Comparison of ENCODE assay signal across 8 mouse cellular contexts in the genomic region with DNA sequence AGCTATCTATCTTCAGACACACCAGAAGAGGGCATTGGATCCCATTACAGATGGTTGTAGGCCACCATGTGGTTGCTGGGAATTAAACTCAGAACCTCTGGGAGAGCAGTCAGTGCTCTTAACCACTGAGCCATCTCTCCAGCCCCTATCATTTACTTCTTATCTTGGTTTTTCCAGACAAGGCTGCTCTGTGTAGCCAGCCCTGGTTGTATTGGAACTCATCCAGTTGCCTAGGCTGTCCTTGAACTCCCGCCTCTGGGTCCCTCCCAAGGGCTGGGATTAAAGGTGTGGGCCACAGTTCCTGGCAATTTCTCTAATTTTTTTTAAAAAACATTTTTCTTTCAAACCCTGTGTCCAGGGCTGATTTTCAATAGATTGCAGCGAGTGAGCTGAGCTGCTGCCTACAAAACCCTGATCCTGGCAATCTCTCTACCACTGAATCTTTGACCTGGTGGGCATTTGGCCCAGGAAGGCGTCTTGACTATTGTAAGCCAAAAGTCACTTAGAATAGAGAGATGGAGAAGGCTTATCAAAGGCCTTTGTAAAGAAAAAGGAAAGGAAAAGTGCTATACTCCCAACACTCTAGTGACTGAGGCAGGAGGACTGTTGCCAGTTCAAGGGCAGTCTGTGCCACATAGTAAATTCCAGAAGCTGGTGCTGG. TPM values are rescaled to one million over a fixed set of nuclear protein-coding genes. Genes with fewer than 3 reads are reported as not detected.
DNase-seq lines count a peak whose midpoint lies in the region; ATAC-seq and TF ChIP-seq lines count a peak whose summit lies in the region.

No protein-coding gene starts in this region.

- peak overlapping the region; percentile 96 for H3K27ac ChIP-seq in lung, postnatal 0 days (ENCODE audit: low read length)
- peak overlapping the region; percentile 96 for H3K27ac ChIP-seq in embryonic facial prominence, embryonic 12.5 days
- H3K27ac ChIP-seq in intestine, embryonic 14.5 days (ENCODE audit: low read depth) = peak overlapping the region; percentile 97
- no peak overlapping the region for H3K27ac ChIP-seq in midbrain, embryonic 14.5 days (replicated peaks; ENCODE audit: low read depth, low read length)

- ATAC-seq in lung, postnatal 0 days = no peak
- no peak for ATAC-seq in embryonic facial prominence, embryonic 12.5 days (ENCODE audit: insufficient number of reproducible peaks, insufficient read depth, low FRiP score, low TSS enrichment)
- ATAC-seq in intestine, embryonic 14.5 days (replicated peaks; ENCODE audit: low FRiP score, low TSS enrichment, low read depth) = no peak
- ATAC-seq in midbrain, embryonic 14.5 days (ENCODE audit: low FRiP score, low TSS enrichment) = no peak
- no peak for ATAC-seq in granulocyte monocyte progenitor cell, adult 5-6 weeks (replicated peaks; ENCODE audit: poor library complexity, severe bottlenecking)

- peaks cover 12% of the 10 kb centered on the region; the same call in 1 of the 2 replicates for H3K4me1 ChIP-seq in lung, postnatal 0 days (ENCODE audit: insufficient read depth, low read depth, low read length)
- H3K4me1 ChIP-seq in embryonic facial prominence, embryonic 12.5 days = peaks cover 23% of the 10 kb centered on the region
- peaks cover 12% of the 10 kb centered on the region for H3K4me1 ChIP-seq in intestine, embryonic 14.5 days (replicated peaks; ENCODE audit: control insufficient read depth, insufficient read depth, low read length)
- H3K4me1 ChIP-seq in midbrain, embryonic 14.5 days (ENCODE audit: control insufficient read depth, insufficient read depth, low read length) = peaks cover 13% of the 10 kb centered on the region

- WGBS in lung, postnatal 0 days = 53% methylated on average over 3 of the region's 3 CpGs
- WGBS in embryonic facial prominence, embryonic 12.5 days = 81% methylated on average over 3 of the region's 3 CpGs
- 80% methylated on average over 3 of the region's 3 CpGs for WGBS in intestine, embryonic 14.5 days
- WGBS in midbrain, embryonic 14.5 days = 75% methylated on average over 3 of the region's 3 CpGs

- TF ChIP-seq EP300 in lung, postnatal 0 days (IDR thresholded peaks at IDR 0.05) = no peak

- intact Hi-C loops in left cerebral cortex, postnatal 25 days (cut with DNase I) = loop anchor here (5.0 kb wide), 1 partner anchor 79 kb away; a partner anchor contains a TSS

- no peaks in the 10 kb centered on the region for H3K9me3 ChIP-seq in lung, postnatal 0 days (ENCODE audit: low read length)
- H3K9me3 ChIP-seq in embryonic facial prominence, embryonic 12.5 days = no peaks in the 10 kb centered on the region
- no peaks in the 10 kb centered on the region for H3K9me3 ChIP-seq in intestine, embryonic 14.5 days (ENCODE audit: control insufficient read depth, low read length)
- no peaks in the 10 kb centered on the region for H3K9me3 ChIP-seq in midbrain, embryonic 14.5 days (ENCODE audit: control insufficient read depth, low read length)

- H3K36me3 ChIP-seq in lung, postnatal 0 days (ENCODE audit: insufficient read depth, low read length) = 0 out of 2 replicates have a peak, but pooled peaks cover 13% of the 10 kb centered on the region
- H3K36me3 ChIP-seq in embryonic facial prominence, embryonic 12.5 days = peaks cover 62% of the 10 kb centered on the region
- peaks cover 68% of the 10 kb centered on the region for H3K36me3 ChIP-seq in intestine, embryonic 14.5 days (ENCODE audit: control insufficient read depth, insufficient read depth, low read length)
- H3K36me3 ChIP-seq in midbrain, embryonic 14.5 days (ENCODE audit: control insufficient read depth, insufficient read depth, low read length) = peaks cover 56% of the 10 kb centered on the region

- H3K4me2 ChIP-seq in lung, postnatal 0 days (replicated peaks; ENCODE audit: low read depth, low read length) = peak overlapping the region; percentile 52
- H3K4me2 ChIP-seq in embryonic facial prominence, embryonic 12.5 days (replicated peaks) = peak overlapping the region; percentile 55
- H3K4me2 ChIP-seq in intestine, embryonic 14.5 days (ENCODE audit: low read length) = peak overlapping the region; percentile 59
- peak overlapping the region; percentile 63 for H3K4me2 ChIP-seq in midbrain, embryonic 14.5 days (ENCODE audit: low read length)

- H3K4me3 ChIP-seq in lung, postnatal 0 days (ENCODE audit: low read depth, low read length) = peak overlapping the region; percentile 54
- peak overlapping the region; percentile 52 for H3K4me3 ChIP-seq in embryonic facial prominence, embryonic 12.5 days
- peak overlapping the region; percentile 65 for H3K4me3 ChIP-seq in intestine, embryonic 14.5 days (ENCODE audit: low read depth, low read length)
- peak overlapping the region; percentile 52 for H3K4me3 ChIP-seq in midbrain, embryonic 14.5 days (replicated peaks; ENCODE audit: low read depth, low read length)

- peak overlapping the region; percentile 43; the same call in 1 of the 2 replicates for H3K9ac ChIP-seq in lung, postnatal 0 days (replicated peaks; ENCODE audit: low read depth)
- peak overlapping the region; percentile 72; the same call in 1 of the 2 replicates for H3K9ac ChIP-seq in embryonic facial prominence, embryonic 12.5 days
- H3K9ac ChIP-seq in intestine, embryonic 14.5 days (ENCODE audit: low read length) = peak overlapping the region; percentile 54
- no peak overlapping the region; the same call in 1 of the 2 replicates for H3K9ac ChIP-seq in midbrain, embryonic 14.5 days (replicated peaks; ENCODE audit: low read length)

- TF ChIP-seq CTCF in lung, postnatal 0 days (IDR thresholded peaks at IDR 0.05) = no peak

- DNase-seq in lung, postnatal 0 days (ENCODE audit: low spot score) = no peak
- DNase-seq in lung, adult 18-20 months = no peak
- DNase-seq in intestine, embryonic 14.5 days (ENCODE audit: low spot score) = no peak
- no peak for DNase-seq in midbrain, embryonic 14.5 days
- no peak for DNase-seq in layer of hippocampus, adult 11-12 months (ENCODE audit: low spot score)
- DNase-seq in left cerebral cortex, postnatal 25 days (ENCODE audit: low spot score in 2 of 2) = no peak

- no peaks in the 10 kb centered on the region for H3K27me3 ChIP-seq in lung, postnatal 0 days (replicated peaks; ENCODE audit: insufficient read depth, low read length)
- H3K27me3 ChIP-seq in embryonic facial prominence, embryonic 12.5 days = no peaks in the 10 kb centered on the region
- no peaks in the 10 kb centered on the region for H3K27me3 ChIP-seq in intestine, embryonic 14.5 days (replicated peaks; ENCODE audit: control insufficient read depth, insufficient read depth, low read length)
- no peaks in the 10 kb centered on the region for H3K27me3 ChIP-seq in midbrain, embryonic 14.5 days (ENCODE audit: control insufficient read depth, insufficient read depth, low read length)

RNA-seq across cellular contexts. Expression of a gene that starts 1.1 kb away (rescaled TPM):
- polyA plus RNA-seq in lung, postnatal 0 days (2015; fragmentation: Nextera tagmentation; extraction: Ambion mirVana) = 57.3 and 61.3 TPM in 2 replicates
- 63.3 and 67.9 TPM in 2 replicates for polyA plus RNA-seq in embryonic facial prominence, embryonic 12.5 days (2016; fragmentation: Nextera tagmentation; extraction: Ambion mirVana)
- polyA plus RNA-seq in intestine, embryonic 14.5 days (2014; fragmentation: Nextera tagmentation; extraction: Ambion mirVana) = 32.1 and 39.3 TPM in 2 replicates
- 64.0 and 108 TPM in 2 replicates for polyA plus RNA-seq in midbrain, embryonic 14.5 days (2014; fragmentation: Nextera tagmentation; extraction: Ambion mirVana)
- 10 to 100 TPM; 59.1 to 59.7 TPM for total RNA-seq in left cerebral cortex, postnatal 25 days (2021)
- 40.7 and 48.6 TPM in 2 replicates for total RNA-seq in granulocyte monocyte progenitor cell, adult 5-6 weeks (2014; fragmentation: Nextera tagmentation)
- total RNA-seq in granulocyte monocyte progenitor cell, adult 5-6 weeks (2017) = 58.5 and 67.9 TPM in 2 replicates

RNA-seq across cellular contexts. Expression of a gene that starts 4.6 kb away (rescaled TPM):
- 41.9 and 43.6 TPM in 2 replicates for polyA plus RNA-seq in lung, postnatal 0 days (2015; fragmentation: Nextera tagmentation; extraction: Ambion mirVana)
- 8.0 and 8.5 TPM in 2 replicates for polyA plus RNA-seq in embryonic facial prominence, embryonic 12.5 days (2016; fragmentation: Nextera tagmentation; extraction: Ambion mirVana)
- 12.4 and 16.3 TPM in 2 replicates for polyA plus RNA-seq in intestine, embryonic 14.5 days (2014; fragmentation: Nextera tagmentation; extraction: Ambion mirVana)
- polyA plus RNA-seq in midbrain, embryonic 14.5 days (2014; fragmentation: Nextera tagmentation; extraction: Ambion mirVana) = 3.7 and 7.9 TPM in 2 replicates
- total RNA-seq in left cerebral cortex, postnatal 25 days (2021) = 10 to 100 TPM; 17.5 to 19.6 TPM
- 29.7 and 52.0 TPM in 2 replicates for total RNA-seq in granulocyte monocyte progenitor cell, adult 5-6 weeks (2014; fragmentation: Nextera tagmentation)
- total RNA-seq in granulocyte monocyte progenitor cell, adult 5-6 weeks (2017) = 27.0 and 47.7 TPM in 2 replicates

RNA-seq across cellular contexts. Expression of a gene that starts 6.2 kb away (rescaled TPM):
- polyA plus RNA-seq in lung, postnatal 0 days (2015; fragmentation: Nextera tagmentation; extraction: Ambion mirVana) = 0.14 and 0.17 TPM in 2 replicates
- 0.36 TPM in 1 of 2 replicates, not detected in the other for polyA plus RNA-seq in embryonic facial prominence, embryonic 12.5 days (2016; fragmentation: Nextera tagmentation; extraction: Ambion mirVana)
- polyA plus RNA-seq in intestine, embryonic 14.5 days (2014; fragmentation: Nextera tagmentation; extraction: Ambion mirVana) = 0.35 TPM in 1 of 2 replicates, not detected in the other
- polyA plus RNA-seq in midbrain, embryonic 14.5 days (2014; fragmentation: Nextera tagmentation; extraction: Ambion mirVana) = not detected in 2 replicates
- not detected for total RNA-seq in left cerebral cortex, postnatal 25 days (2021)
- not detected in 2 replicates for total RNA-seq in granulocyte monocyte progenitor cell, adult 5-6 weeks (2014; fragmentation: Nextera tagmentation)
- not detected in 2 replicates for total RNA-seq in granulocyte monocyte progenitor cell, adult 5-6 weeks (2017)

RNA-seq across cellular contexts. Expression of a gene that starts 10.9 kb away (rescaled TPM):
- polyA plus RNA-seq in lung, postnatal 0 days (2015; fragmentation: Nextera tagmentation; extraction: Ambion mirVana) = 283 and 286 TPM in 2 replicates
- polyA plus RNA-seq in embryonic facial prominence, embryonic 12.5 days (2016; fragmentation: Nextera tagmentation; extraction: Ambion mirVana) = 561 and 632 TPM in 2 replicates
- polyA plus RNA-seq in intestine, embryonic 14.5 days (2014; fragmentation: Nextera tagmentation; extraction: Ambion mirVana) = 645 and 692 TPM in 2 replicates
- 707 and 863 TPM in 2 replicates for polyA plus RNA-seq in midbrain, embryonic 14.5 days (2014; fragmentation: Nextera tagmentation; extraction: Ambion mirVana)
- 100 to 1,000 TPM; 323 to 328 TPM for total RNA-seq in left cerebral cortex, postnatal 25 days (2021)
- total RNA-seq in granulocyte monocyte progenitor cell, adult 5-6 weeks (2014; fragmentation: Nextera tagmentation) = 969 and 995 TPM in 2 replicates
- total RNA-seq in granulocyte monocyte progenitor cell, adult 5-6 weeks (2017) = 1,214 and 1,335 TPM in 2 replicates

RNA-seq across cellular contexts. Expression of a gene that starts 20.5 kb away (rescaled TPM):
- polyA plus RNA-seq in lung, postnatal 0 days (2015; fragmentation: Nextera tagmentation; extraction: Ambion mirVana) = 36.0 and 37.8 TPM in 2 replicates
- polyA plus RNA-seq in embryonic facial prominence, embryonic 12.5 days (2016; fragmentation: Nextera tagmentation; extraction: Ambion mirVana) = 134 and 147 TPM in 2 replicates
- 79.1 and 90.8 TPM in 2 replicates for polyA plus RNA-seq in intestine, embryonic 14.5 days (2014; fragmentation: Nextera tagmentation; extraction: Ambion mirVana)
- polyA plus RNA-seq in midbrain, embryonic 14.5 days (2014; fragmentation: Nextera tagmentation; extraction: Ambion mirVana) = 93.3 and 103 TPM in 2 replicates
- total RNA-seq in left cerebral cortex, postnatal 25 days (2021) = 10 to 100 TPM; 94.3 to 97.5 TPM
- 99.4 and 106 TPM in 2 replicates for total RNA-seq in granulocyte monocyte progenitor cell, adult 5-6 weeks (2014; fragmentation: Nextera tagmentation)
- 95.6 and 98.9 TPM in 2 replicates for total RNA-seq in granulocyte monocyte progenitor cell, adult 5-6 weeks (2017)
